Mouse (Mus musculus) lung, adult 2 months (tissue): ENCODE results near the gene Tfg.

Experiments
- CTCF ChIP-seq: fragments of 200-500 bp; IDR thresholded peaks from 2 replicates; pipeline ENCODE4 v1.5.1; 2011; ENCODE audit warnings: mild to moderate bottlenecking, low read length, control low read depth; ENCODE audit not compliant: insufficient read depth
- POLR2A ChIP-seq: fragments of 200-500 bp; IDR thresholded peaks from 2 replicates; pipeline ENCODE4 v1.6.1; 2011; ENCODE audit warnings: low read depth, mild to moderate bottlenecking, control low read depth, low read length, borderline replicate concordance; ENCODE audit errors: extremely low read depth

GRCm38 (mm10) chr16:56658866-56659265 lies 58.4 kb downstream of the Tfg start:
- TF ChIP-seq CTCF (no peak), POLR2A (no peak)
